Mouse (Mus musculus) G1E (cell line): ENCODE results near the gene Mllt6. TPM values are rescaled to one million over a fixed set of nuclear protein-coding genes. Genes with fewer than 3 reads are reported as not detected.
A peak's percentile ranks its signal among the peaks of the same experiment; 100 is the strongest.
"Not testable (repeated sequence)": the region's sequence is repeated elsewhere in the genome, so short reads cannot be mapped to it uniquely, and the experiment has no call there.

Experiments used
- ATAC-seq: 2 replicates; pipeline ENCODE4 v1.8.0; 2016; ENCODE audit warnings: mild to moderate bottlenecking; ENCODE audit not compliant: insufficient number of reproducible peaks, poor library complexity, low FRiP score, severe bottlenecking; ENCODE audit errors: extremely low read depth
- DNase-seq: peaks from one replicate; pipeline ENCODE4 v3.0.0; 2012; ENCODE audit warnings: low spot score
- H3K27me3 ChIP-seq: 2 replicates; pipeline ENCODE4 v1.6.1; 2012; ENCODE audit warnings: mild to moderate bottlenecking, low read length, inconsistent platforms; ENCODE audit not compliant: insufficient read depth
- H3K36me3 ChIP-seq: replicated peaks from 2 replicates; pipeline ENCODE3; 2012; ENCODE audit warnings: mild to moderate bottlenecking, inconsistent platforms
- H3K4me1 ChIP-seq: 2 replicates; pipeline ENCODE4 v1.6.1; 2012; ENCODE audit warnings: low read depth, low read length, inconsistent platforms, mixed read lengths; ENCODE audit not compliant: insufficient read depth
- H3K4me3 ChIP-seq: 2 replicates; pipeline ENCODE4 v1.5.1; 2012; ENCODE audit warnings: low read depth, mild to moderate bottlenecking, inconsistent platforms, low read length, moderate library complexity, mixed read lengths
- H3K9me3 ChIP-seq: replicated peaks from 2 replicates; pipeline ENCODE4 v1.6.1; 2012; ENCODE audit warnings: inconsistent platforms
- CTCF ChIP-seq: IDR thresholded peaks from 2 replicates; pipeline ENCODE4 v1.5.1; 2012; ENCODE audit warnings: low read depth, low read length, inconsistent platforms, mixed read lengths
- GATA1 ChIP-seq: IDR thresholded peaks from 2 replicates; pipeline ENCODE4 v1.6.1; 2012; ENCODE audit warnings: borderline replicate concordance, low read length, inconsistent platforms, mixed read lengths
- GATA2 ChIP-seq: IDR thresholded peaks from 2 replicates; pipeline ENCODE4 v1.6.1; 2012; ENCODE audit warnings: low read depth, low read length, inconsistent platforms, borderline replicate concordance
- POLR2AphosphoS5 ChIP-seq: IDR thresholded peaks from 2 replicates; pipeline ENCODE4 v1.6.1; 2012; ENCODE audit warnings: low read depth, low read length, inconsistent platforms; ENCODE audit not compliant: insufficient replicate concordance
- TAL1 ChIP-seq: conservative IDR thresholded peaks from 2 replicates; pipeline ENCODE4 v1.6.1; 2012; ENCODE audit warnings: low read depth, low read length, inconsistent platforms, mixed read lengths
- polyA plus RNA-seq: library from polyadenylated mRNA; stranded (reverse); fragments of >175 nt; gene quantifications from 2 replicates; pipeline ENCODE4 v1.2.3, GENCODE M21; 2012
- total RNA-seq, 2 experiments: library from RNA; stranded (forward) in 1 of 2; stranded (reverse) in 1 of 2; fragments of 200-1000 nt in 1 of 2; fragments of >200 nt in 1 of 2; fragmentation: Nextera tagmentation in 1 of 2; gene quantifications; 2 replicates each; pipeline ENCODE4 v1.2.3; 2014 to 2017

Gene Mllt6
- total and polyA plus RNA-seq, 3 experiments, result 10.9 to 38.3 (median 16.5) TPM

GRCm38 (mm10) chr11:97656269-97656971 is 6.8 kb upstream of the Mllt6 start:
- Histone ChIP-seq H3K4me3 (no peak overlapping the region), H3K27me3 (peaks cover 32% of the 10 kb centered on the region), H3K4me1 (peaks cover 26% of the 10 kb centered on the region), H3K36me3 (peaks cover 18% of the 10 kb centered on the region), H3K9me3 (no peaks in the 10 kb centered on the region)
- no peak for DNase-seq
- no peak for TF ChIP-seq CTCF
- TF ChIP-seq GATA1, result no peak
- TF ChIP-seq POLR2AphosphoS5, result no peak
- no peak for TF ChIP-seq GATA2
- TF ChIP-seq TAL1, result no peak
- ATAC-seq, result no peak

- no peaks in the 10 kb centered on the region for H3K9me3 ChIP-seq
- DNase-seq (no peak), ATAC-seq (no peak)
- H3K4me3 ChIP-seq, result no peak overlapping the region
- peaks cover 42% of the 10 kb centered on the region for H3K27me3 ChIP-seq
- H3K4me1 ChIP-seq, result peaks cover 35% of the 10 kb centered on the region
- H3K36me3 ChIP-seq, result peaks cover 18% of the 10 kb centered on the region
- TF ChIP-seq GATA2 (no peak), POLR2AphosphoS5 (no peak), GATA1 (no peak), CTCF (no peak), TAL1 (no peak)
These were observed 5.8 kb upstream of the Mllt6 start for GRCm38 (mm10) chr11:97657184-97657945.

GRCm38 (mm10) chr11:97657967-97658366 is 5.2 kb upstream of the Mllt6 start:
- not testable (repeated sequence) for H3K4me3 ChIP-seq, H3K9me3 ChIP-seq, ATAC-seq, DNase-seq
- peaks cover 18% of the 10 kb centered on the region for H3K36me3 ChIP-seq
- H3K27me3 ChIP-seq, result peaks cover 47% of the 10 kb centered on the region
- H3K4me1 ChIP-seq, result peaks cover 41% of the 10 kb centered on the region

- ATAC-seq (no peak), DNase-seq (no peak)
- H3K36me3 ChIP-seq, result peaks cover 18% of the 10 kb centered on the region
- peaks cover 41% of the 10 kb centered on the region for H3K4me1 ChIP-seq
- no peaks in the 10 kb centered on the region for H3K9me3 ChIP-seq
- TF ChIP-seq CTCF (no peak), GATA2 (no peak), GATA1 (no peak), TAL1 (no peak), POLR2AphosphoS5 (no peak)
- H3K4me3 ChIP-seq, result no peak overlapping the region
- peaks cover 50% of the 10 kb centered on the region for H3K27me3 ChIP-seq
These were observed 4.4 kb upstream of the Mllt6 start for GRCm38 (mm10) chr11:97658751-97659266.

DNA sequence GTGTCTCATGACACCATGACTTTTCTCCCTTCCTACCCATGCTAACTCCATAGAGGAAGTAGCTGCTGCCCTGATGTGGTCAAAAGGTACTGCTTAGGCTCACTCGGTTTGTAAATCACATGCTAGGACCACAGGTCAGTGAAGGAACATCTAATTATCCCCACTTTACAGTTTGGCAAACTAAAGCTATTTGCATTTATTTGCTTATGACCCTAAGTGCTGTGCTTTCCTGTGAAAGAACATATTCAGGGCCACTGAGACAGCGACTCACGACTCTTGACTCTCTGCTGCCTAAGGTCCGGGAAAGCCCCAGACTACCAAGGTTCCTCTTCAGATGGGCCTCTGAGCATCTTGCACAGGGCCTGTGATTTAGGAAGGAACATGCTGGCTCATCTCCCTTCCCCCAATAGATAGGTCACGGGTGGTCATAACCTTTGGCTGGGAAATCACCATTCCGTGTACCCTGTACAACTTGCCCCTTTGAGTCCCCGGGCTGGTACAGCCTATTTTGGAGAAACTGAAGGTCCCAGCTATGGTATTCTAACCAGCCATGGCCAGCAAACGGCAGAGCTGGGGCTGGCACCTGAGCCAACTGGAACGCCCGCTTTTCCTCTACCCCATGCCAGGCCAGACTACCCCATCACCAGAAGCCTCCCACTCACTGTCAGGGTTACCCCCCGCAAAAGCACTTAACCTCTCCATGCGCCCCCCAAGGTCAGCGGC is 3.8 kb upstream of the Mllt6 start:
- Histone ChIP-seq H3K4me3 (peak overlapping the region; percentile 77), H3K36me3 (peaks cover 18% of the 10 kb centered on the region), H3K4me1 (peaks cover 46% of the 10 kb centered on the region), H3K27me3 (peaks cover 53% of the 10 kb centered on the region), H3K9me3 (no peaks in the 10 kb centered on the region)
- TF ChIP-seq CTCF (no peak), GATA1 (no peak), POLR2AphosphoS5 (no peak)
- DNase-seq (no peak), ATAC-seq (no peak)

DNA sequence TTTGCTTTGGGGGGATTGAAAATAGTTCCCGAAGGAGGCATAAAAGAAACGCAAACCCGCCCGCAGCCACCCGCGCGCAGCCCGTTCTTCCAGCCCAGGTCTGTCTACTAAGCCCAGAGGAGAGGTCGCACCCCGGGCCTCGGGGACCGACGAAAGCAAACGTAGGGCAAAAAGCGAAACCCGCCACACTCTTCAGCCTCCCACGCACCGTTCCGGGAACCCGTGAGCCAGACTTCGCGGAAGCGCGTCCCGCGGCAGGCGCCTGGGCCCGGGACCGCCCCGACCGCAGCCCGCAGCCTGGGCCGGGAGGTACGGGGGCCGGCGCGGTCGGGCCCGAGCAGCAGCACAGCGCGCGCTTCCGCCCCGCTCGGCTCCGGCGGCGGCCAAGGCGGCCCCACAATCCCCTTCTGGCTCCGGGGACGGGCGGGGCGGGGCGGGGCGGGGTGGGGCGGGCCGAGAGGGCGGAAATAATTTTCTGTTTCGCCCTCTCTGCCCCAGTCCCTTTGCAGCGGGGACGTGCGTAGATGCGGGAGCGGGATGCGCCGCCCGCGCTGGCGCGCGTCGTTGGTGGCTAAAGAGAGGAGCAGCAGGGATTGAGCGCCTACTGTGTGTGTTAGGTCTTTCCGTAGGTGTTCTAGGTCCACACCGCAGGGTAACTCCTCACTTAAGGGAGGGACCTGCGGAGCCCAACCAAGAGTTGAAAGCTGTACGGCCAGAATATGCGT is 3.1 kb upstream of the Mllt6 start:
- peak; percentile 83 for DNase-seq
- peak; percentile 42; the same call in 1 of the 2 replicates for ATAC-seq
- Histone ChIP-seq H3K4me3 (peak overlapping the region; percentile 77), H3K4me1 (peaks cover 51% of the 10 kb centered on the region), H3K27me3 (peaks cover 58% of the 10 kb centered on the region), H3K9me3 (no peaks in the 10 kb centered on the region), H3K36me3 (peaks cover 21% of the 10 kb centered on the region)
- TF ChIP-seq GATA2, result no peak
- TF ChIP-seq GATA1, result no peak
- no peak for TF ChIP-seq CTCF
